Mouse (Mus musculus) B cell, adult (primary cell): ENCODE data around the gene Gm10570. TPM values are rescaled to one million over a fixed set of nuclear protein-coding genes. Genes with fewer than 3 reads are reported as not detected.

Experiments
- total RNA-seq: library from RNA; stranded (reverse); gene quantifications from 4 replicates; pipeline ENCODE4 v1.2.4, GENCODE M21; 2023; ENCODE audit not compliant: inconsistent age

The Gm10570 gene
- total RNA-seq = 1.2 TPM in 1 of 4 replicates, not detected in the others

DNA sequence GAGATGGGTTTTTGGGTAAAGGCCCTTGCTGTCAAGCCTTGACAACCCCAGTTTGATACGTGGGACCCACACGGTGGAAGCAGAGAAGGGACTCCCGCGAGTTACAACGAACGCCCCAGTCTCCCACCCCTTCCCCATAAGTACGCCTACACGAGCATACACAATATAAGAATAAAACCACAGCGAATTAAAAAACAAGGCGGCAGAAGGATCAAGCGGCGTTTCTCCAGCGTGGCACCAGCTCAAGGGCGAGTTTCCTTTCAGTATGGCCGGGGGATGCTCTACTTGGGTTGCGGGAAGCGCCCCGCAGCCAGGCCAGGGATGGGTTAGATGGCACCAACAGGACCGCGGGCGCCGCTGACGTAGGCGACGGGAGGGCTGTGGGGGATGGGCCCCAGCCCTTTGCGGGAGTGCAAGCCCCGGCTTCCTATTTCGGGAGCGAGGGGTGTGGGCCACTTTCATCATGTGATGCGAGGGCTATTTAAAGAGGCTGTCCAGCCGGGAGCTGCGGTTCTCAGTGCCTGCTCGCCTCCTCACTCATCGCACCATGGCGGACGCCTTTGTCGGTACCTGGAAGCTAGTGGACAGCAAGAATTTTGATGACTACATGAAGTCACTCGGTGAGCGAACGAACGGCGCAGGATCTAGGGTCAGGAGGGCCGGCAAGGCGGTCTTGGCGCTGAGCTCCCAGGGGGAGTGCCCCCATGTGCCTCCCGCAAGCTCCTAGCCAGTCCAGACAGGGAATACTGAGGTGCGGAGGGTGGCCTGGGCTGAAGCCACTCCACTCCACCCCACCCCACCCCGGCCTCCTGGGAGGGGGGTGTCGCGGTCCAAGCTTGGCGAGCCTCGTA lies at the start of gene Gm10570, which contains the start of gene Fabp3:
TSS of gene Gm10570 (minus strand) at position 444 of the 851 bp plus-strand sequence.
TSS of gene Fabp3 (plus strand) at position 365 of the 851 bp plus-strand sequence.

DNA sequence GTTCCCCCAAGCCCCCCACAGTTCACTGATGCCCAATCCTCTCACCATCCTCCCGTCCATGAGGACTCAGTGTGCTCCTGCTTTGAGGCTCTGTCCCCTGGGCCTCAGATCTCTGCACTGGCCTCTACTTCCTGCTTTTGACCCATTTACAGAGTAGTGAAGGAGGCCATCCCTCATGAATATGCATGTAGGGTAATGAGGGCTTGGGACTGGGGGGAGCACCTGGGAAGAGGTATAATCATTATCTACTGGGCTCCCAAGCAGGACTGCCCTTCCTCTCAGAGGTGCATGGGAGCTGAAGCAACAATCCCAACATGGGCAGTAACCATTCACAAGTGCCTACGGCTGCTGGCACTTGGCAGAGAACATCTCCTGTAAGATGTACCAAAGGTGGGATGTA lies 29.4 kb downstream of the Gm10570 start, which contains the start of gene Serinc2:
TSS of gene Serinc2 (minus strand) at position 101 of the 400 bp plus-strand sequence.

Other genes with a start within 250 kb of the Gm10570 start
- 25.6 to 31.5 TPM (median 28.4 TPM) in 4 replicates for gene Pef1, start 206.1 kb downstream of the Gm10570 start, total RNA-seq
- gene Hcrtr1, start 169.3 kb downstream of the Gm10570 start, total RNA-seq = not detected in 4 replicates
- gene Tinagl1, start 133.6 kb downstream of the Gm10570 start, total RNA-seq = not detected in 4 replicates
- not detected in 4 replicates for gene Gm853, start 86.3 kb downstream of the Gm10570 start, total RNA-seq
- gene Serinc2, start 29.5 kb downstream of the Gm10570 start, total RNA-seq = not detected in 4 replicates
- not detected in 4 replicates for gene Fabp3, start 79 bp downstream of the Gm10570 start, total RNA-seq
- 25.0 to 25.9 TPM (median 25.3 TPM) in 4 replicates for gene Zcchc17, start 51.3 kb upstream of the Gm10570 start, total RNA-seq
- gene Snrnp40, start 51.5 kb upstream of the Gm10570 start, total RNA-seq = 62.0 to 72.9 TPM (median 70.8 TPM) in 4 replicates